In the genomic region with DNA sequence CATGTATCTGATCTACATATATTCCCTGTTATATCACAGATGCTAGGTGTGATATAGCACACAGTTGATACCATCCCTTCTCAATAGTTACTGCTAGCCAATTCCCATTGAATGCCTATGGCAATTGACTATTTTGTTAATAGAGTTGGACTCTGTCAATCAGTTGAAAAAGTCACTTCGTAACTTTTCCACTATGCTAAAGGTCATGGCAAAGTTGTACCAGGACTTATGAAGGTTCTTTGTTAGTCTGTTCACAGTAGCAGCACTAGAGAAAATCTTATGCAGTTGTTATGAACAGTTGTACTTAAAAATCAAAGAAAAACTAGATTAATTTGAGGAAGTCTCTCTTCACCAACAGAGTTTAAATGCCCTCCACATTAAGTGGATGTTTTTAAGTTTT, we compare ENCODE assay signal across 28 mouse cellular contexts.
"Had no signal": no experiment of that assay in that cellular context is flagged by ENCODE, and none has a peak within 500 bp of the region (broad histone marks: within the 10 kb centered on the region; RNA-seq: fewer than 3 reads in every experiment).

No protein-coding gene starts in this region.

- ATAC-seq: lung, postnatal 0 days; midbrain, embryonic 13.5 days; midbrain, embryonic 15.5 days; midbrain, embryonic 16.5 days had no signal

- H3K4me1 ChIP-seq: limb, embryonic 10.5 days; limb, embryonic 12.5 days; limb, embryonic 13.5 days; limb, embryonic 15.5 days; liver, embryonic 13.5 days; liver, embryonic 15.5 days; lung, embryonic 15.5 days; megakaryocyte, embryonic 14.5 days; midbrain, embryonic 10.5 days; midbrain, embryonic 12.5 days; midbrain, embryonic 13.5 days; midbrain, embryonic 15.5 days; neural tube, embryonic 12.5 days had no signal

- H3K27ac ChIP-seq: left cerebral cortex, adult 2 months; limb, embryonic 10.5 days; limb, embryonic 12.5 days; limb, embryonic 13.5 days; limb, embryonic 15.5 days; liver, embryonic 13.5 days; liver, embryonic 14.5 days; liver, embryonic 15.5 days; lung, embryonic 15.5 days; macrophage; midbrain, embryonic 10.5 days; midbrain, embryonic 12.5 days; midbrain, embryonic 13.5 days; midbrain, embryonic 15.5 days; neural tube, embryonic 12.5 days had no signal

- H3K36me3 ChIP-seq: limb, embryonic 10.5 days; limb, embryonic 12.5 days; limb, embryonic 13.5 days; limb, embryonic 15.5 days; liver, embryonic 13.5 days; liver, embryonic 15.5 days; lung, embryonic 15.5 days; midbrain, embryonic 10.5 days; midbrain, embryonic 12.5 days; midbrain, embryonic 13.5 days; midbrain, embryonic 15.5 days; neural tube, embryonic 12.5 days had no signal

- H3K9me3 ChIP-seq: limb, embryonic 10.5 days; limb, embryonic 12.5 days; limb, embryonic 13.5 days; limb, embryonic 15.5 days; liver, embryonic 13.5 days; liver, embryonic 15.5 days; lung, embryonic 15.5 days; megakaryocyte, embryonic 14.5 days; midbrain, embryonic 10.5 days; midbrain, embryonic 12.5 days; midbrain, embryonic 13.5 days; midbrain, embryonic 15.5 days; neural tube, embryonic 12.5 days had no signal

- H3K27me3 ChIP-seq: limb, embryonic 12.5 days; limb, embryonic 13.5 days; limb, embryonic 15.5 days; liver, embryonic 13.5 days; liver, embryonic 15.5 days; lung, embryonic 15.5 days; megakaryocyte, embryonic 14.5 days; midbrain, embryonic 12.5 days; midbrain, embryonic 13.5 days; midbrain, embryonic 15.5 days; neural tube, embryonic 12.5 days had no signal

- H3K4me2 ChIP-seq: limb, embryonic 12.5 days; limb, embryonic 13.5 days; limb, embryonic 15.5 days; liver, embryonic 11.5 days; liver, embryonic 13.5 days; liver, embryonic 15.5 days; lung, embryonic 14.5 days; lung, embryonic 15.5 days; midbrain, embryonic 11.5 days; midbrain, embryonic 12.5 days; midbrain, embryonic 13.5 days; midbrain, embryonic 15.5 days; neural tube, embryonic 12.5 days had no signal

- H3K9ac ChIP-seq: limb, embryonic 12.5 days; limb, embryonic 13.5 days; limb, embryonic 15.5 days; liver, embryonic 13.5 days; liver, embryonic 14.5 days; liver, embryonic 15.5 days; lung, embryonic 14.5 days; lung, embryonic 15.5 days; midbrain, embryonic 12.5 days; midbrain, embryonic 13.5 days; midbrain, embryonic 15.5 days; neural tube, embryonic 12.5 days had no signal

- DNase-seq: left cerebral cortex, postnatal 4 days; liver, embryonic 13.5 days; lung, adult 18-20 months; lung, adult 2 months; lung, postnatal 14 days; lung, postnatal 4 days; midbrain, embryonic 14.5 days had no signal

- H3K4me3 ChIP-seq: left cerebral cortex, adult 2 months; limb, embryonic 10.5 days; limb, embryonic 12.5 days; limb, embryonic 13.5 days; limb, embryonic 15.5 days; liver, embryonic 13.5 days; liver, embryonic 15.5 days; lung, embryonic 15.5 days; megakaryocyte, embryonic 14.5 days; midbrain, embryonic 10.5 days; midbrain, embryonic 12.5 days; midbrain, embryonic 13.5 days; midbrain, embryonic 15.5 days; myocyte; neural tube, embryonic 12.5 days had no signal
